Mouse (Mus musculus) left cerebral cortex, adult 9 months (tissue): Measurements from ENCODE around the gene Gm10974.

Source experiments
- DNase-seq, 2 experiments: peaks; one replicate each; pipeline ENCODE4 v3.0.0; 2022; ENCODE audit warnings: low spot score in 2 of 2

The Gm10974 gene

GRCm38 (mm10) chr7:66359044-66359443 lies 6.7 kb upstream of the Gm10974 start:
- DNase-seq = no peak

- DNase-seq = no peak
These were observed 1.2 kb upstream of the Gm10974 start for GRCm38 (mm10) chr7:66364491-66364890.

- DNase-seq = no peak
These were observed 294 bp upstream of the Gm10974 start for GRCm38 (mm10) chr7:66365411-66365810.

GRCm38 (mm10) chr7:66369071-66369933 lies 3.6 kb downstream of the Gm10974 start:
- no peak for DNase-seq

- DNase-seq = no peak
These were observed 4.3 kb downstream of the Gm10974 start for GRCm38 (mm10) chr7:66369934-66370445.

GRCm38 (mm10) chr7:66370970-66371369 lies 5.3 kb downstream of the Gm10974 start:
- DNase-seq = no peak

- DNase-seq = no peak
These were observed 7.7 kb downstream of the Gm10974 start for GRCm38 (mm10) chr7:66373391-66373790.

- no peak for DNase-seq
These were observed 10.0 kb downstream of the Gm10974 start for GRCm38 (mm10) chr7:66375736-66376135.

- no peak for DNase-seq
These were observed 10.9 kb downstream of the Gm10974 start for GRCm38 (mm10) chr7:66376560-66376959.

GRCm38 (mm10) chr7:66384213-66384612 lies 18.5 kb downstream of the Gm10974 start:
- DNase-seq = no peak

- no peak for DNase-seq
These were observed 19.2 kb downstream of the Gm10974 start for GRCm38 (mm10) chr7:66384891-66385290.

GRCm38 (mm10) chr7:66385826-66386225 lies 20.1 kb downstream of the Gm10974 start:
- DNase-seq = no peak

GRCm38 (mm10) chr7:66386411-66386810 lies 20.7 kb downstream of the Gm10974 start:
- DNase-seq = no peak

- DNase-seq = no peak
These were observed 21.7 kb downstream of the Gm10974 start for GRCm38 (mm10) chr7:66387419-66387812.

GRCm38 (mm10) chr7:66387813-66388521 lies 22.3 kb downstream of the Gm10974 start, which contains the start of gene Lrrk1:
TSS of gene Lrrk1 (minus strand) at chr7:66388350.
- no peak for DNase-seq

GRCm38 (mm10) chr7:66388621-66389532 lies 23.2 kb downstream of the Gm10974 start:
- peak in 1 of 2 experiments; percentile 62 for DNase-seq

GRCm38 (mm10) chr7:66397288-66397687 lies 31.6 kb downstream of the Gm10974 start:
- no peak for DNase-seq

GRCm38 (mm10) chr7:66401605-66402004 lies 35.9 kb downstream of the Gm10974 start:
- no peak for DNase-seq

GRCm38 (mm10) chr7:66402876-66403275 lies 37.2 kb downstream of the Gm10974 start:
- no peak for DNase-seq

GRCm38 (mm10) chr7:66404141-66404540 lies 38.4 kb downstream of the Gm10974 start:
- no peak for DNase-seq

GRCm38 (mm10) chr7:66404802-66405201 lies 39.1 kb downstream of the Gm10974 start:
- DNase-seq = no peak

- no peak for DNase-seq
These were observed 39.8 kb downstream of the Gm10974 start for GRCm38 (mm10) chr7:66405541-66405940.
